In the genomic region with DNA sequence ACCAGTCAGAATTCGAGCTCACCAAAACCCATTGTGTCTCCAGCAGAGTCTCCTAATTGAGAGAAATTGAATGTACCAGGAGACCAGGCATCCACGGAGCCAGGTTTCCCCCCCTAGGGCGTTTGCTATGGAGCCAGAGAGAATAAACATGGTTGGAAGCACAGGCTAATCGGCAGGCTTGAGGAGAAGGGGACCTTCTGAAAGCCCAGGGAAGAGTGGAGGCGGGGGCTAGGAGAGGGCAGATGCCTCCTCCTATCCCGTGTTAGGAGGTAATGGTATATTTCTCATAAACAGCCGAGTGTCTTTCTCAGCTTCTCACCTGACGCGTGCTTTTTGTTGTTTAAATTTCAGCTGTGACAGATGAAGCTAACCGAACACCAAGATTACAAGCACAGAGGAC, we compare ENCODE assay signal across 22 mouse cellular contexts. TPM values are rescaled to one million over a fixed set of nuclear protein-coding genes. Genes with fewer than 3 reads are reported as not detected.
DNase-seq lines count a peak whose midpoint lies in the region; ATAC-seq lines count a peak whose summit lies in the region.
"Had no signal": no experiment of that assay in that cellular context is flagged by ENCODE, and none has a peak within 500 bp of the region (broad histone marks: within the 10 kb centered on the region; RNA-seq: fewer than 3 reads in every experiment).

No protein-coding gene starts in this region.

- intact Hi-C loops in heart, postnatal 25 days (cut with DNase I), result no loop called here

- no peaks in the 10 kb centered on the region for H3K36me3 ChIP-seq in heart, embryonic 10.5 days
- H3K36me3 ChIP-seq in midbrain, embryonic 11.5 days (ENCODE audit: control insufficient read depth, insufficient read depth, low read length), result no peaks in the 10 kb centered on the region
- H3K36me3 ChIP-seq in midbrain, embryonic 10.5 days, result no peaks in the 10 kb centered on the region
- H3K36me3 ChIP-seq: limb, embryonic 13.5 days; lung, embryonic 15.5 days had no signal

- ATAC-seq in midbrain, embryonic 11.5 days (ENCODE audit: low FRiP score), result no peak
- ATAC-seq: intestine, postnatal 0 days; Patski had no signal

- H3K4me2 ChIP-seq in midbrain, embryonic 11.5 days, result no peak overlapping the region
- H3K4me2 ChIP-seq: limb, embryonic 13.5 days; lung, embryonic 15.5 days had no signal

- peaks cover 59% of the 10 kb centered on the region for H3K27me3 ChIP-seq in heart, embryonic 10.5 days (ENCODE audit: insufficient read depth, poor library complexity, severe bottlenecking)
- peaks cover 60% of the 10 kb centered on the region for H3K27me3 ChIP-seq in midbrain, embryonic 11.5 days (ENCODE audit: control insufficient read depth, insufficient read depth, low read length)
- peaks cover 82% of the 10 kb centered on the region for H3K27me3 ChIP-seq in midbrain, embryonic 10.5 days (ENCODE audit: low read depth, poor library complexity, severe bottlenecking)

- WGBS in heart, embryonic 10.5 days, result 21% methylated on average over 10 of the region's 10 CpGs
- WGBS in midbrain, embryonic 11.5 days, result 15% methylated on average over 10 of the region's 10 CpGs
- WGBS in midbrain, embryonic 10.5 days, result 16% methylated on average over 10 of the region's 10 CpGs

- peak overlapping the region; percentile 44 for H3K27ac ChIP-seq in heart, embryonic 10.5 days
- H3K27ac ChIP-seq in midbrain, embryonic 11.5 days (ENCODE audit: low read depth, low read length), result no peak overlapping the region
- H3K27ac ChIP-seq in midbrain, embryonic 10.5 days (replicated peaks), result no peak overlapping the region
- H3K27ac ChIP-seq: gastrocnemius, adult 2 months; limb, embryonic 13.5 days; liver, embryonic 14.5 days; lung, embryonic 15.5 days; macrophage had no signal

- no peak overlapping the region for H3K9ac ChIP-seq in midbrain, embryonic 11.5 days (ENCODE audit: low read length)
- H3K9ac ChIP-seq: limb, embryonic 13.5 days; liver, embryonic 14.5 days; lung, embryonic 15.5 days had no signal

- DNase-seq in adrenal gland, adult (ENCODE audit: inconsistent age in 2 of 2, low spot score in 1 of 2), result peak; percentile 43 to 62
- no peak for DNase-seq in adrenal gland, postnatal 36 days
- no peak for DNase-seq in heart, embryonic 10.5 days (ENCODE audit: low spot score)
- no peak for DNase-seq in heart, postnatal 25 days (ENCODE audit: low spot score)
- DNase-seq in midbrain, embryonic 11.5 days (ENCODE audit: low spot score, missing footprints), result peak; percentile 88
- no peak for DNase-seq in midbrain, embryonic 10.5 days (ENCODE audit: low spot score)
- peak; percentile 52 for DNase-seq in retina, postnatal 1 day
- DNase-seq in adipocyte (ENCODE audit: low spot score), result no peak
- DNase-seq: cerebellum, adult 2 months; gastrocnemius, adult 2 months; right cerebral cortex, postnatal 4 days; thymus, adult 2 months had no signal

- peaks cover 28% of the 10 kb centered on the region for H3K4me1 ChIP-seq in heart, embryonic 10.5 days
- H3K4me1 ChIP-seq in midbrain, embryonic 11.5 days (ENCODE audit: control insufficient read depth, insufficient read depth, low read length), result no peaks in the 10 kb centered on the region
- H3K4me1 ChIP-seq in midbrain, embryonic 10.5 days, result peaks cover 13% of the 10 kb centered on the region

- H3K4me3 ChIP-seq in heart, embryonic 10.5 days, result no peak overlapping the region
- no peak overlapping the region for H3K4me3 ChIP-seq in midbrain, embryonic 11.5 days (ENCODE audit: low read depth, low read length)
- H3K4me3 ChIP-seq in midbrain, embryonic 10.5 days, result no peak overlapping the region
- H3K4me3 ChIP-seq: gastrocnemius, adult 2 months; limb, embryonic 13.5 days; lung, embryonic 15.5 days had no signal

- H3K9me3 ChIP-seq in heart, embryonic 10.5 days, result no peaks in the 10 kb centered on the region
- H3K9me3 ChIP-seq in midbrain, embryonic 11.5 days (ENCODE audit: control insufficient read depth, low read length), result no peaks in the 10 kb centered on the region
- no peaks in the 10 kb centered on the region for H3K9me3 ChIP-seq in midbrain, embryonic 10.5 days (replicated peaks)
- H3K9me3 ChIP-seq: limb, embryonic 13.5 days; lung, embryonic 15.5 days had no signal

RNA-seq across cellular contexts. Expression of gene Hand1, which starts 8.4 kb away (rescaled TPM):
- total RNA-seq in adrenal gland, postnatal 36 days (2021), result 1 to 10 TPM; 5.3 to 9.3 TPM
- 95.3 and 106 TPM in 2 replicates for polyA plus RNA-seq in heart, embryonic 10.5 days (2016; fragmentation: Nextera tagmentation; extraction: Ambion mirVana)
- not detected for total RNA-seq in heart, postnatal 25 days (2021)
- not detected in 2 replicates for polyA plus RNA-seq in midbrain, embryonic 11.5 days (2014; fragmentation: Nextera tagmentation; extraction: Ambion mirVana)
- 0.15 TPM in 1 of 2 replicates, not detected in the other for polyA plus RNA-seq in midbrain, embryonic 10.5 days (2016; fragmentation: Nextera tagmentation; extraction: Ambion mirVana)
- total RNA-seq: gastrocnemius, adult 2 months; hematopoietic stem cell, adult 5-6 weeks; layer of hippocampus, postnatal 25 days; left cerebral cortex, postnatal 10 days had no signal
- polyA plus RNA-seq: cerebellum, adult 2 months; gonadal fat pad, adult 2 months; macrophage; Patski had no signal

RNA-seq across cellular contexts. Expression of gene Sap30l, which starts 39.5 kb away (rescaled TPM):
- 10 to 100 TPM; 52.4 to 60.4 TPM for total RNA-seq in adrenal gland, postnatal 36 days (2021)
- 8.8 and 12.2 TPM in 2 replicates for polyA plus RNA-seq in heart, embryonic 10.5 days (2016; fragmentation: Nextera tagmentation; extraction: Ambion mirVana)
- 10 to 100 TPM; 37.2 to 40.7 TPM for total RNA-seq in heart, postnatal 25 days (2021)
- 14.5 and 14.7 TPM in 2 replicates for polyA plus RNA-seq in midbrain, embryonic 11.5 days (2014; fragmentation: Nextera tagmentation; extraction: Ambion mirVana)
- 7.2 TPM in 2 replicates for polyA plus RNA-seq in midbrain, embryonic 10.5 days (2016; fragmentation: Nextera tagmentation; extraction: Ambion mirVana)

Comparison
In these comparisons a context has a peak if more than half of its experiments do, and no peak if none do; other contexts are left out.
1. DNase-seq: peak in adrenal gland, adult (2 of 2), midbrain, embryonic 11.5 days (single experiment) and retina, postnatal 1 day (single experiment); none in adrenal gland, postnatal 36 days (0 of 2), heart, embryonic 10.5 days (single experiment), heart, postnatal 25 days (single experiment), midbrain, embryonic 10.5 days (single experiment) and adipocyte (single experiment).
2. RNA of gene Hand1, which starts 8.4 kb away (polyA plus RNA-seq): 95.3 to 106 TPM in heart, embryonic 10.5 days; 0.15 TPM in midbrain, embryonic 10.5 days and not detected in midbrain, embryonic 11.5 days; every median in the first group is over 10 times any median in the second.